Mouse (Mus musculus) liver, embryonic 14.5 days (tissue): ENCODE data around the gene Notch2.

Source experiments
- CTCF ChIP-seq: IDR thresholded peaks from 2 replicates; pipeline ENCODE4 v1.5.1; 2016; ENCODE audit warnings: antibody characterized with exemption, low read depth, control low read depth
- EP300 ChIP-seq: IDR thresholded peaks from 2 replicates; pipeline ENCODE4 v1.6.1; 2016; ENCODE audit warnings: antibody characterized with exemption, low read depth

DNA sequence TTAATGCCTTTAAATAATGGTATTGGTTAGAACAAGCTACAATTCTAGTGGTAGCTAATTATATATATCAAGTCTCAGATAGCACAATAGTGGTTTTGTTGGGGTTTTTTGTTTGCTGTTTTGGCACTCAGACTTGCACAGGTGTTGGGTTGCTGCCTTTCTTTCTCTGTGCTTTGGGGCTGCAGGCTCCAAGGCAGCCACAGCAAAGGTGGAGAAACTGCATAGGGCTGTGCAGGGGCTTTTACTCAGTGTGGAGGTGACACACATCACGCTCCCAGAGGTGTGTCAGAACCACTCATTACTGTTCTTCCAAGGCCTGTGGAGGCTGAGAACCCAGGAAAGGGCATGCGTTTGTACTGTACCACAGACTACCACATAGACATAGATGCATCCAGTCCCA lies 114.4 kb downstream of the Notch2 start:
- no peak for TF ChIP-seq CTCF
- no peak for TF ChIP-seq EP300
